Mouse (Mus musculus) neutrophil, adult 59 days (primary cell): ENCODE results near the gene Fam57b. TPM values are rescaled to one million over a fixed set of nuclear protein-coding genes. Genes with fewer than 3 reads are reported as not detected.

ENCODE experiments used
- total RNA-seq, 2 experiments: library from RNA; stranded (reverse); gene quantifications; 1 replicate in 1 of 2; 2 replicates in 1 of 2; pipeline ENCODE4 v1.2.4; 2023

The Fam57b gene
- not detected for total RNA-seq

GRCm38 (mm10) chr7:126797411-126798126, at the start of gene Fam57b:
TSS of gene Fam57b (plus strand) at chr7:126797668.

GRCm38 (mm10) chr7:126759050-126759671, 38.3 kb upstream of the Fam57b start, which contains the start of gene Mapk3:
TSS of gene Mapk3 (plus strand) at chr7:126759601.

GRCm38 (mm10) chr7:126766201-126766600, 31.3 kb upstream of the Fam57b start, which contains the start of gene Gdpd3:
TSS of gene Gdpd3 (plus strand) at chr7:126766334.

DNA sequence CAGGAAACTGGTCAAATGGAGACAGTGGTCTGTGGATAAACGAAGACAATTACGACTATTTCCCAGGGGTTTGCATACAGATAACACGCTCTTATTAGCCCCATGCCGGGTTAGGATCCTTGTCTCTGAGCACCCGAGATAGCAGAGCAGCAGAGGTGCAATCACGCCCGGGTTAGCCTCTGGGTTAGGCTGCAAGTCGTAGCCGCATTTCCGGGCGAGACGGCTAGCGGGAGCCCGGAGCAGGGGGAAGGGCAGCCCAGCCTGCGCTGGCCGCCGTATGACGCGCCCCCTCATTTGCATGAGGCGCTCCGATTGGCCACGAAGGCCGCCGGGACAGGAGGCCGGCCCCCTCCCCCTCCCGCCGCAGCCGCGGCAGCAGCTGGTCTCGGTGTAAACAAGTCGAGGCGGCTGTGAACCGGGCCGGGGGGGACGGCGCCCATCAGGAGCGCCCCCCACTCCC, 20.8 kb upstream of the Fam57b start, which contains the start of gene Ypel3:
Ypel3 (plus strand) TSS at position 358 of the 460 bp plus-strand sequence.

GRCm38 (mm10) chr7:126780971-126781635, 16.4 kb upstream of the Fam57b start, which contains the start of gene Tbx6:
TSS of gene Tbx6 (plus strand) at chr7:126781483.

GRCm38 (mm10) chr7:126791851-126792720, 5.4 kb upstream of the Fam57b start, which contains the start of gene Ppp4c:
TSS of gene Ppp4c (minus strand) at chr7:126792496.

GRCm38 (mm10) chr7:126831539-126831938, 34.1 kb downstream of the Fam57b start, which contains the start of gene 4930451I11Rik:
TSS of gene 4930451I11Rik (minus strand) at chr7:126831639.

GRCm38 (mm10) chr7:126847116-126847420, 49.6 kb downstream of the Fam57b start, which contains the start of gene Doc2a:
TSS of gene Doc2a (plus strand) at chr7:126847416.

DNA sequence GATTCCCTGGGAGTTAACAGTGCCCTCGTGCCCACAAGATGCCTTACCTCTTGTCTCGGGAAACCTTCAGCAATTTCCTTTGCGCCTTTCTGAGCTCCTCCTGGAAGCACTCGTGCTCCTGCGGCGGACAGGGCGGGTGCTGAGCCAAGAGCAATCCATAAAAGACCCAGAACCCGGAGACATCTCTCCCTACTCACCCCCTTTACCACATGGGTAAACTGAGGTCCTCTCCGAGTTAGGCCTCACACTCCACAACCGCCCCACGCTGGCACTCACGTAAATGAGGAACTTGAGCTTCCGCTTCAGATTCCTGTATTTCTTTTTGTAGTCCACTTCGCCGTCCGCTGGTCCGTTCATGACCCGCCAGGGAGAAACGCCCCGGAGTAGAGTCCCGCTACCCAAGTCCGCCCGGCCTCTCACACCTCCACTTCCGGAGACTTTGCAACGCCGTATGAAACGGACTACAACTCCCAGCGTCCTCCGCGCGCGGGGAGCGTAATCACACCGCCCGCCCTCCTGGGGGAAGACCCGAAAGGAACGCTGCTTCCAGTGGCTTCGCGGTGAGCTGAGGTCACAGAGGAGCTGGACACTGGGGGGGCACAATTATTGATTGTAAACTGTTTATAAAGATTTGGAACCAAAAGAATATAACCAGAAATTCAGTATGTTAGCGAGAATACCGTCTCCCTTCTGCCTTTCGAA, 64.1 kb downstream of the Fam57b start, which contains the start of gene Hirip3:
Hirip3 (plus strand) TSS at position 544 of the 702 bp plus-strand sequence.

DNA sequence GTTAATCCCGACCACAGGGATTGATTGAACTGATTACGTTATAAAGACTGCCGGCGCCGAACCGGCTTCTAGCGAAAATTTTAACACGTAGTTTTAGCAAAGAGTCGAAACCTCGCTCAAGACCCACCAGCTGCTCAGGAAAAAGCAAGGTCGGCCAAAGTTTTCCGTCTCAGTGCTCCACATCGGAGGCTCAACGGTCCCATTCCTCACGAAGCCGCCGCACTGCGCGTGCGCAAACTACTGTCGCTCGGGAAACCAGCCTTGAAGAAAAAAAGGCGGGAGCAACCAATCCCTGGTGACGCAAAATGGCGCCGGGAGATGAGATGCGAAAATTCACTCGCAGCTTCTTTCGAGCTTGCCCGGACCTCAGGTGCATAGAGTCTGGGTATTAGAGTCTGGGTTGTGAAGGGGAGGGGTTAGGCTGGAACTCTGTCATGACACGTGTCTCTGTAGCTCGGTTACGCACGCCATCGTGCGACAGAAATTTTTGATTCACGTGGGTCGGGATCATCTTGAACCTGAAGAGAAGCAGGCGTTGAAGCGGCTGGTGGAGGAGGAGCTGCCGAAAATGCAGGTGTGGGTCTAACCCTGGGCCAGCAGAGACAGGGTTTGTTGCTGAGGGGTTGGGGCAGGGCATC, 64.8 kb downstream of the Fam57b start, which contains the start of gene Ino80e:
Ino80e (minus strand) TSS at position 231 of the 638 bp plus-strand sequence.

Other genes with a start within 250 kb of the Fam57b start
- gene Eif3c, start 231.3 kb upstream of the Fam57b start, total RNA-seq, result 100 to 1,000 TPM in 1 of 2 experiments, 10 to 100 TPM in 1; 86.1 to 101 TPM
- 100 to 1,000 TPM; 164 to 190 TPM for gene Apobr, start 212.7 kb upstream of the Fam57b start, total RNA-seq
- gene Cln3, start 211.9 kb upstream of the Fam57b start, total RNA-seq, result 100 to 1,000 TPM; 322 to 350 TPM
- 1 to 10 TPM; 4.2 to 4.7 TPM for gene Il27, start 202.7 kb upstream of the Fam57b start, total RNA-seq
- 10 to 100 TPM in 1 of 2 experiments, 1 to 10 TPM in 1; 8.4 to 13.6 TPM for gene Nupr1, start 166.8 kb upstream of the Fam57b start, total RNA-seq
- gene Sgf29, start 148.4 kb upstream of the Fam57b start, total RNA-seq, result 10 to 100 TPM; 21.3 to 28.0 TPM
- gene Sult1a1, start 121.2 kb upstream of the Fam57b start, total RNA-seq, result 1 to 10 TPM in 1 of 2 experiments, under 1 TPM in 1; 0.68 to 1.4 TPM
- gene Bola2, start 102.3 kb upstream of the Fam57b start, total RNA-seq, result 10 to 100 TPM; 42.8 to 66.2 TPM
- 10 to 100 TPM in 1 of 2 experiments, 1 to 10 TPM in 1; 8.0 to 10.3 TPM for gene Slx1b, start 101.9 kb upstream of the Fam57b start, total RNA-seq
- 1,000 to 10,000 TPM; 1,849 to 1,913 TPM for gene Coro1a, start 89.9 kb upstream of the Fam57b start, total RNA-seq
- 100 to 1,000 TPM; 256 to 270 TPM for gene Mapk3, start 38.1 kb upstream of the Fam57b start, total RNA-seq
- gene Gdpd3, start 31.3 kb upstream of the Fam57b start, total RNA-seq, result 10 to 100 TPM; 27.6 to 27.7 TPM
- gene Ypel3, start 20.7 kb upstream of the Fam57b start, total RNA-seq, result 100 to 1,000 TPM; 259 to 299 TPM
- 1 to 10 TPM; 6.4 to 6.9 TPM for gene Tbx6, start 16.2 kb upstream of the Fam57b start, total RNA-seq
- 100 to 1,000 TPM; 230 to 231 TPM for gene Ppp4c, start 5.2 kb upstream of the Fam57b start, total RNA-seq
- not detected for gene 4930451I11Rik, start 34.0 kb downstream of the Fam57b start, total RNA-seq
- gene Doc2a, start 49.7 kb downstream of the Fam57b start, total RNA-seq, result not detected
- gene Hirip3, start 64.3 kb downstream of the Fam57b start, total RNA-seq, result 10 to 100 TPM; 35.2 to 41.1 TPM
- gene Ino80e, start 64.7 kb downstream of the Fam57b start, total RNA-seq, result 10 to 100 TPM; 47.1 to 51.6 TPM
- gene Taok2, start 87.0 kb downstream of the Fam57b start, total RNA-seq, result 10 to 100 TPM; 60.5 to 65.1 TPM
- gene Tmem219, start 125.2 kb downstream of the Fam57b start, total RNA-seq, result 10 to 100 TPM; 43.6 to 45.3 TPM
- gene Kctd13, start 131.2 kb downstream of the Fam57b start, total RNA-seq, result 10 to 100 TPM; 19.0 to 20.9 TPM
- gene Asphd1, start 151.9 kb downstream of the Fam57b start, total RNA-seq, result not detected
- gene Sez6l2, start 152.9 kb downstream of the Fam57b start, total RNA-seq, result 1 to 10 TPM; 1.7 to 1.9 TPM
- gene Cdipt, start 178.2 kb downstream of the Fam57b start, total RNA-seq, result 10 to 100 TPM; 58.6 to 74.2 TPM
- 1 to 10 TPM; 1.5 to 1.7 TPM for gene Cdiptos, start 178.4 kb downstream of the Fam57b start, total RNA-seq
- gene Mvp, start 217.0 kb downstream of the Fam57b start, total RNA-seq, result 10 to 100 TPM; 40.7 to 54.2 TPM
- 1 to 10 TPM; 2.1 to 7.5 TPM for gene Pagr1b, start 218.8 kb downstream of the Fam57b start, total RNA-seq
- gene Pagr1a, start 219.7 kb downstream of the Fam57b start, total RNA-seq, result 10 to 100 TPM in 1 of 2 experiments, 1 to 10 TPM in 1; 8.7 to 32.2 TPM
- 10 to 100 TPM in 1 of 2 experiments, under 1 TPM in 1; 0.20 to 34.3 TPM for gene Gm42742, start 223.4 kb downstream of the Fam57b start, total RNA-seq
- gene Prrt2, start 223.5 kb downstream of the Fam57b start, total RNA-seq, result under 1 TPM in 1 of 2 experiments, not detected in 1; 0.20 TPM
- 100 to 1,000 TPM; 181 to 187 TPM for gene Maz, start 229.4 kb downstream of the Fam57b start, total RNA-seq
- 10 to 100 TPM; 60.6 to 63.2 TPM for gene Kif22, start 244.8 kb downstream of the Fam57b start, total RNA-seq